ENCODE assay signal across 8 mouse cellular contexts in the genomic region with DNA sequence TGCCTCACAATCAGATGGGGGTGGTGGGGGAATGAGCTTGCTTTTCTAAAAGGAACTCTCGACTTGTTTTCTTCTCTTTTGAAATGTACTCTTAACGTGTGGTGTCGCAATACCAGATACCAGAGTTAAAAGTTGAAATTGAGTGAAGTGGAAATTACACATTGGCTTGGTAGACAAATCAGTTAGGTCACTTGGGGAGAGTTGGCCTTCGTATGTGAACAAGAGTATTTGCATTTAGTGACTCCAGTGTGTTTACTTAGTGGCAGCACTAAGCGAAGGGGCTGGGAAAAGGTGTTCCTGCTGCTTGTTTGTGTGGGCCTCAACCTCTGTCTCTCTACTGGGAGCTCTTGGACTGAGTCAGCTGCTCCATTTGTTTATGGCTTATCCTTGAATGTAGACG. TPM values are rescaled to one million over a fixed set of nuclear protein-coding genes. Genes with fewer than 3 reads are reported as not detected.
DNase-seq lines count a peak whose midpoint lies in the region; ATAC-seq lines count a peak whose summit lies in the region.

No protein-coding gene starts in this region.

- H3K4me2 ChIP-seq in kidney, embryonic 14.5 days (replicated peaks; ENCODE audit: low read depth, low read length): peak overlapping the region; percentile 85
- H3K4me2 ChIP-seq in embryonic facial prominence, embryonic 13.5 days: peak overlapping the region; percentile 79
- peak overlapping the region; percentile 75 for H3K4me2 ChIP-seq in midbrain, embryonic 12.5 days (replicated peaks)

- no peak for DNase-seq in kidney, adult 8-10 months
- no peak for DNase-seq in limb, embryonic 10.5 days (ENCODE audit: low spot score)
- DNase-seq in retina, postnatal 1 day: no peak
- no peak for DNase-seq in layer of hippocampus, adult 9-10 months (ENCODE audit: low spot score)
- no peak for DNase-seq in embryo, embryonic 11 days

- H3K27me3 ChIP-seq in kidney, embryonic 14.5 days (ENCODE audit: control insufficient read depth, insufficient read depth, low read length): no peaks in the 10 kb centered on the region
- H3K27me3 ChIP-seq in embryonic facial prominence, embryonic 13.5 days: no peaks in the 10 kb centered on the region
- H3K27me3 ChIP-seq in limb, embryonic 10.5 days (ENCODE audit: low read depth, poor library complexity, severe bottlenecking): no peaks in the 10 kb centered on the region
- H3K27me3 ChIP-seq in midbrain, embryonic 12.5 days: no peaks in the 10 kb centered on the region

- H3K9me3 ChIP-seq in kidney, embryonic 14.5 days (ENCODE audit: control insufficient read depth, low read length): no peaks in the 10 kb centered on the region
- H3K9me3 ChIP-seq in embryonic facial prominence, embryonic 13.5 days: no peaks in the 10 kb centered on the region
- H3K9me3 ChIP-seq in limb, embryonic 10.5 days (replicated peaks): no peaks in the 10 kb centered on the region
- no peaks in the 10 kb centered on the region for H3K9me3 ChIP-seq in midbrain, embryonic 12.5 days

- H3K27ac ChIP-seq in kidney, embryonic 14.5 days (ENCODE audit: low read depth, low read length): no peak overlapping the region
- H3K27ac ChIP-seq in embryonic facial prominence, embryonic 13.5 days: no peak overlapping the region
- peak overlapping the region; percentile 87 for H3K27ac ChIP-seq in limb, embryonic 10.5 days
- H3K27ac ChIP-seq in midbrain, embryonic 12.5 days (replicated peaks): no peak overlapping the region

- 19% methylated on average over 6 of the region's 6 CpGs for WGBS in kidney, embryonic 14.5 days
- WGBS in embryonic facial prominence, embryonic 13.5 days: 31% methylated on average over 6 of the region's 6 CpGs
- 29% methylated on average over 6 of the region's 6 CpGs for WGBS in limb, embryonic 10.5 days
- WGBS in midbrain, embryonic 12.5 days: 34% methylated on average over 6 of the region's 6 CpGs

- peak overlapping the region; percentile 87; the same call in 1 of the 2 replicates for H3K9ac ChIP-seq in kidney, embryonic 14.5 days (ENCODE audit: low read depth, low read length)
- peak overlapping the region; percentile 88 for H3K9ac ChIP-seq in embryonic facial prominence, embryonic 13.5 days
- H3K9ac ChIP-seq in midbrain, embryonic 12.5 days (replicated peaks): peak overlapping the region; percentile 88

- H3K4me1 ChIP-seq in kidney, embryonic 14.5 days (ENCODE audit: control insufficient read depth, insufficient read depth, low read length): peaks cover 17% of the 10 kb centered on the region; the same call in 1 of the 2 replicates
- peaks cover 17% of the 10 kb centered on the region for H3K4me1 ChIP-seq in embryonic facial prominence, embryonic 13.5 days
- peaks cover 20% of the 10 kb centered on the region for H3K4me1 ChIP-seq in limb, embryonic 10.5 days
- H3K4me1 ChIP-seq in midbrain, embryonic 12.5 days: peaks cover 18% of the 10 kb centered on the region

- peak overlapping the region; percentile 97 for H3K4me3 ChIP-seq in kidney, embryonic 14.5 days (ENCODE audit: low read length)
- H3K4me3 ChIP-seq in embryonic facial prominence, embryonic 13.5 days: peak overlapping the region; percentile 73
- H3K4me3 ChIP-seq in limb, embryonic 10.5 days: peak overlapping the region; percentile 97
- peak overlapping the region; percentile 96 for H3K4me3 ChIP-seq in midbrain, embryonic 12.5 days

- no peak for ATAC-seq in kidney, embryonic 14.5 days (ENCODE audit: low FRiP score, low TSS enrichment)
- no peak for ATAC-seq in embryonic facial prominence, embryonic 13.5 days (ENCODE audit: insufficient number of reproducible peaks, insufficient read depth, low FRiP score, low TSS enrichment, low read depth)
- no peak for ATAC-seq in midbrain, embryonic 12.5 days (ENCODE audit: low FRiP score, low read depth)

- H3K36me3 ChIP-seq in kidney, embryonic 14.5 days (ENCODE audit: control insufficient read depth, insufficient read depth, low read length): no peaks in the 10 kb centered on the region
- no peaks in the 10 kb centered on the region for H3K36me3 ChIP-seq in embryonic facial prominence, embryonic 13.5 days
- 0 out of 2 replicates have a peak, but pooled peaks cover 2% of the 10 kb centered on the region for H3K36me3 ChIP-seq in limb, embryonic 10.5 days
- no peaks in the 10 kb centered on the region for H3K36me3 ChIP-seq in midbrain, embryonic 12.5 days

RNA-seq across cellular contexts. Expression of gene D230025D16Rik, which starts 1.0 kb away (rescaled TPM):
- 18.3 and 28.8 TPM in 2 replicates for polyA plus RNA-seq in kidney, embryonic 14.5 days (2014; fragmentation: Nextera tagmentation; extraction: Ambion mirVana)
- 24.5 and 26.6 TPM in 2 replicates for polyA plus RNA-seq in embryonic facial prominence, embryonic 13.5 days (2015; fragmentation: Nextera tagmentation; extraction: Ambion mirVana)
- 25.4 and 26.6 TPM in 2 replicates for polyA plus RNA-seq in limb, embryonic 10.5 days (2016; fragmentation: Nextera tagmentation; extraction: Ambion mirVana)
- polyA plus RNA-seq in midbrain, embryonic 12.5 days (2016; fragmentation: Nextera tagmentation; extraction: Ambion mirVana): 29.9 and 30.5 TPM in 2 replicates

RNA-seq across cellular contexts. Expression of gene B3gnt9, which starts 29.0 kb away (rescaled TPM):
- 6.9 and 7.3 TPM in 2 replicates for polyA plus RNA-seq in kidney, embryonic 14.5 days (2014; fragmentation: Nextera tagmentation; extraction: Ambion mirVana)
- 25.9 and 29.7 TPM in 2 replicates for polyA plus RNA-seq in embryonic facial prominence, embryonic 13.5 days (2015; fragmentation: Nextera tagmentation; extraction: Ambion mirVana)
- 1.4 and 1.7 TPM in 2 replicates for polyA plus RNA-seq in limb, embryonic 10.5 days (2016; fragmentation: Nextera tagmentation; extraction: Ambion mirVana)
- 7.6 and 9.8 TPM in 2 replicates for polyA plus RNA-seq in midbrain, embryonic 12.5 days (2016; fragmentation: Nextera tagmentation; extraction: Ambion mirVana)

RNA-seq across cellular contexts. Expression of gene Tradd, which starts 38.5 kb away (rescaled TPM):
- polyA plus RNA-seq in kidney, embryonic 14.5 days (2014; fragmentation: Nextera tagmentation; extraction: Ambion mirVana): 13.1 and 15.7 TPM in 2 replicates
- polyA plus RNA-seq in embryonic facial prominence, embryonic 13.5 days (2015; fragmentation: Nextera tagmentation; extraction: Ambion mirVana): 22.8 and 24.7 TPM in 2 replicates
- 11.4 and 12.1 TPM in 2 replicates for polyA plus RNA-seq in limb, embryonic 10.5 days (2016; fragmentation: Nextera tagmentation; extraction: Ambion mirVana)
- 11.0 and 14.6 TPM in 2 replicates for polyA plus RNA-seq in midbrain, embryonic 12.5 days (2016; fragmentation: Nextera tagmentation; extraction: Ambion mirVana)

RNA-seq across cellular contexts. Expression of gene Fbxl8, which starts 38.5 kb away (rescaled TPM):
- 1.5 and 1.9 TPM in 2 replicates for polyA plus RNA-seq in kidney, embryonic 14.5 days (2014; fragmentation: Nextera tagmentation; extraction: Ambion mirVana)
- polyA plus RNA-seq in embryonic facial prominence, embryonic 13.5 days (2015; fragmentation: Nextera tagmentation; extraction: Ambion mirVana): 2.1 TPM in 2 replicates
- 0.81 and 1.1 TPM in 2 replicates for polyA plus RNA-seq in limb, embryonic 10.5 days (2016; fragmentation: Nextera tagmentation; extraction: Ambion mirVana)
- 0.77 and 0.87 TPM in 2 replicates for polyA plus RNA-seq in midbrain, embryonic 12.5 days (2016; fragmentation: Nextera tagmentation; extraction: Ambion mirVana)

RNA-seq across cellular contexts. Expression of gene Hsf4, which starts 43.7 kb away (rescaled TPM):
- polyA plus RNA-seq in kidney, embryonic 14.5 days (2014; fragmentation: Nextera tagmentation; extraction: Ambion mirVana): not detected in 2 replicates
- 0.13 and 0.22 TPM in 2 replicates for polyA plus RNA-seq in embryonic facial prominence, embryonic 13.5 days (2015; fragmentation: Nextera tagmentation; extraction: Ambion mirVana)
- polyA plus RNA-seq in limb, embryonic 10.5 days (2016; fragmentation: Nextera tagmentation; extraction: Ambion mirVana): 0.10 TPM in 1 of 2 replicates, not detected in the other
- 0.14 TPM in 1 of 2 replicates, not detected in the other for polyA plus RNA-seq in midbrain, embryonic 12.5 days (2016; fragmentation: Nextera tagmentation; extraction: Ambion mirVana)
